Comparison of ENCODE assay signal across 8 mouse cellular contexts in the genomic region with DNA sequence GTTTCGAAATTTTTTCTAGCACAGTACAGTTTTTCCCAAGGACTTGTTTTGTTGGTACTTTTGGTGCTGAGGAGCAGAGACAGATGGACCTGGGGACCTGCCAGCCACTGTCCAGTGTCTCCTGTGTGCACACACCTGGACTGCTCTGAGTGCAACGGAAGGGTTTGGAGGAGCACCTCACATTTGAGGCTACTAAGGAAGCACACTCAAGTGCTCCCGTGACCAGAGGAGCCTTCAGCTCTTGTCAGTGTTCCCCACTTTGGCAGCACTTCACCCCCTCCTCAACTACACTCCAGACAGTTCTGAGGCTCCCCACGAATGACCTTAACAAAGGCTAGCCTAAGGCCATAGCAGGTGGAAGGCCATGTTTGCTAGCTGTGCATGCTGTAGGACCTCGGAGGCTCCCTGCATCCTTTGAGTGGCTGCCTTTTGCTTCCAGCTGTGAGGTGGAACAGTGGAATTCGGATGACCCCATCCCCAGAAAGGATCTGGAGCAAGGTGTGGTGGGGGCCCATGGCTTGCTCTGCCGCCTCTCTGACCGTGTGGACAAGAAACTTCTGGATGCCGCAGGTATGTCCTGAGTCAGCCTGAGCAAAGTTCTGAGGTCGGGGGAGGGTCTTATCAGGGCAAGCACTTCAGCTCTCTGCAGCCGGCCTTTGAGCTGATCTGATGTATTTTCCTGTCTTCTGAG. TPM values are rescaled to one million over a fixed set of nuclear protein-coding genes. Genes with fewer than 3 reads are reported as not detected.
DNase-seq lines count a peak whose midpoint lies in the region; ATAC-seq and TF ChIP-seq lines count a peak whose summit lies in the region.

No protein-coding gene starts in this region.

- no peaks in the 10 kb centered on the region; the same call in 1 of the 2 replicates for H3K36me3 ChIP-seq in lung, embryonic 16.5 days (ENCODE audit: control insufficient read depth, insufficient read depth, low read length)
- 0 out of 2 replicates have a peak, but pooled peaks cover 4% of the 10 kb centered on the region for H3K36me3 ChIP-seq in lung, postnatal 0 days (ENCODE audit: insufficient read depth, low read length)
- H3K36me3 ChIP-seq in stomach, embryonic 14.5 days (ENCODE audit: control insufficient read depth, insufficient read depth, low read length), result peaks cover 2% of the 10 kb centered on the region; the same call in 1 of the 2 replicates

- DNase-seq in cerebellum, adult 9-10 months, result peak; percentile 38
- DNase-seq in lung, postnatal 0 days (ENCODE audit: low spot score), result no peak
- DNase-seq in kidney, postnatal 10 days, result peak; percentile 34
- DNase-seq in urinary bladder, postnatal 36 days (ENCODE audit: low spot score in 2 of 2), result no peak
- no peak for DNase-seq in retina, postnatal 1 day

- H3K27ac ChIP-seq in lung, embryonic 16.5 days (ENCODE audit: low read length), result no peak overlapping the region
- no peak overlapping the region for H3K27ac ChIP-seq in lung, postnatal 0 days (ENCODE audit: low read length)
- no peak overlapping the region for H3K27ac ChIP-seq in stomach, embryonic 14.5 days (ENCODE audit: low read length)

- H3K27me3 ChIP-seq in lung, embryonic 16.5 days (ENCODE audit: control insufficient read depth, insufficient read depth, low read depth, low read length), result no peaks in the 10 kb centered on the region
- H3K27me3 ChIP-seq in lung, postnatal 0 days (replicated peaks; ENCODE audit: insufficient read depth, low read length), result no peaks in the 10 kb centered on the region
- H3K27me3 ChIP-seq in stomach, embryonic 14.5 days (ENCODE audit: control insufficient read depth, insufficient read depth, low read length), result no peaks in the 10 kb centered on the region

- TF ChIP-seq CTCF in lung, postnatal 0 days (IDR thresholded peaks at IDR 0.05), result no peak

- H3K4me3 ChIP-seq in lung, embryonic 16.5 days (ENCODE audit: low read length), result peak overlapping the region; percentile 83
- H3K4me3 ChIP-seq in lung, postnatal 0 days (ENCODE audit: low read depth, low read length), result no peak overlapping the region
- H3K4me3 ChIP-seq in stomach, embryonic 14.5 days (ENCODE audit: low read depth, low read length), result no peak overlapping the region

- no peak for TF ChIP-seq EP300 in lung, postnatal 0 days (IDR thresholded peaks at IDR 0.05)

- WGBS in lung, embryonic 16.5 days, result 51% methylated on average over 11 of the region's 11 CpGs
- 50% methylated on average over 11 of the region's 11 CpGs for WGBS in lung, postnatal 0 days
- 70% methylated on average over 11 of the region's 11 CpGs for WGBS in stomach, embryonic 14.5 days

- no peaks in the 10 kb centered on the region for H3K9me3 ChIP-seq in lung, embryonic 16.5 days (ENCODE audit: control insufficient read depth, low read length)
- no peaks in the 10 kb centered on the region for H3K9me3 ChIP-seq in lung, postnatal 0 days (ENCODE audit: low read length)
- no peaks in the 10 kb centered on the region for H3K9me3 ChIP-seq in stomach, embryonic 14.5 days (ENCODE audit: control insufficient read depth, low read depth, low read length)

- no peak for ATAC-seq in cerebellum, adult (ENCODE audit: insufficient number of reproducible peaks, low FRiP score, low TSS enrichment)
- ATAC-seq in lung, embryonic 16.5 days (ENCODE audit: low read depth), result no peak
- ATAC-seq in lung, postnatal 0 days, result no peak
- no peak for ATAC-seq in stomach, embryonic 14.5 days (ENCODE audit: insufficient number of reproducible peaks, insufficient read depth, low FRiP score, low read depth)

- H3K4me1 ChIP-seq in lung, embryonic 16.5 days (replicated peaks; ENCODE audit: control insufficient read depth, insufficient read depth, low read length), result peaks cover 20% of the 10 kb centered on the region
- peaks cover 10% of the 10 kb centered on the region; the same call in 1 of the 2 replicates for H3K4me1 ChIP-seq in lung, postnatal 0 days (ENCODE audit: insufficient read depth, low read depth, low read length)
- H3K4me1 ChIP-seq in stomach, embryonic 14.5 days (ENCODE audit: control insufficient read depth, insufficient read depth, low read length), result peaks cover 14% of the 10 kb centered on the region

- peak overlapping the region; percentile 88 for H3K4me2 ChIP-seq in lung, embryonic 16.5 days (ENCODE audit: low read depth, low read length)
- H3K4me2 ChIP-seq in lung, postnatal 0 days (replicated peaks; ENCODE audit: low read depth, low read length), result no peak overlapping the region; the same call in 1 of the 2 replicates
- H3K4me2 ChIP-seq in stomach, embryonic 14.5 days (replicated peaks; ENCODE audit: low read depth, low read length), result peak overlapping the region; percentile 91

- no peak overlapping the region; the same call in none of the 2 replicates for H3K9ac ChIP-seq in lung, embryonic 16.5 days (ENCODE audit: low read length)
- no peak overlapping the region for H3K9ac ChIP-seq in lung, postnatal 0 days (replicated peaks; ENCODE audit: low read depth)
- H3K9ac ChIP-seq in stomach, embryonic 14.5 days (replicated peaks; ENCODE audit: low read depth, low read length), result no peak overlapping the region

RNA-seq across cellular contexts. Expression of a gene that starts 1.4 kb away (rescaled TPM):
- 57.5 and 57.6 TPM in 2 replicates for polyA plus RNA-seq in lung, embryonic 16.5 days (2015; fragmentation: Nextera tagmentation; extraction: Ambion mirVana)
- polyA plus RNA-seq in lung, postnatal 0 days (2015; fragmentation: Nextera tagmentation; extraction: Ambion mirVana), result 30.9 and 33.2 TPM in 2 replicates
- 48.0 and 55.8 TPM in 2 replicates for polyA plus RNA-seq in stomach, embryonic 14.5 days (2014; fragmentation: Nextera tagmentation; extraction: Ambion mirVana)

RNA-seq across cellular contexts. Expression of a gene that starts 29.6 kb away (rescaled TPM):
- 19.2 and 19.5 TPM in 2 replicates for polyA plus RNA-seq in lung, embryonic 16.5 days (2015; fragmentation: Nextera tagmentation; extraction: Ambion mirVana)
- 10.3 and 11.7 TPM in 2 replicates for polyA plus RNA-seq in lung, postnatal 0 days (2015; fragmentation: Nextera tagmentation; extraction: Ambion mirVana)
- polyA plus RNA-seq in stomach, embryonic 14.5 days (2014; fragmentation: Nextera tagmentation; extraction: Ambion mirVana), result 25.4 and 25.6 TPM in 2 replicates

RNA-seq across cellular contexts. Expression of a gene that starts 35.8 kb away (rescaled TPM):
- 29.8 and 31.5 TPM in 2 replicates for polyA plus RNA-seq in lung, embryonic 16.5 days (2015; fragmentation: Nextera tagmentation; extraction: Ambion mirVana)
- 13.1 and 15.3 TPM in 2 replicates for polyA plus RNA-seq in lung, postnatal 0 days (2015; fragmentation: Nextera tagmentation; extraction: Ambion mirVana)
- polyA plus RNA-seq in stomach, embryonic 14.5 days (2014; fragmentation: Nextera tagmentation; extraction: Ambion mirVana), result 34.6 and 40.7 TPM in 2 replicates

Comparison
In these comparisons a context has a peak if more than half of its experiments do, and no peak if none do; other contexts are left out.
1. DNase-seq: peak in cerebellum, adult 9-10 months (single experiment) and kidney, postnatal 10 days (single experiment); none in lung, postnatal 0 days (single experiment), urinary bladder, postnatal 36 days (0 of 2) and retina, postnatal 1 day (single experiment).